Mouse (Mus musculus) embryonic facial prominence, embryonic 11.5 days (tissue): ENCODE results near the gene Hoxc13. TPM values are rescaled to one million over a fixed set of nuclear protein-coding genes. Genes with fewer than 3 reads are reported as not detected.

Experiments
- ATAC-seq: fragments of 200-750 bp; cut with Nextera tagmentation; replicated peaks from 2 replicates; pipeline ENCODE4 v1.8.0; 2017; ENCODE audit warnings: low read depth; ENCODE audit not compliant: insufficient number of reproducible peaks, low FRiP score, low TSS enrichment
- DNase-seq: peaks from one replicate; pipeline ENCODE4 v3.0.0-alpha.2; 2015; ENCODE audit warnings: low spot score
- H3K27ac ChIP-seq: fragments of 300-500 bp; sonication (generic); replicated peaks from 2 replicates; pipeline ENCODE4 v1.5.1; 2014; ENCODE audit warnings: mild to moderate bottlenecking, low read depth, low read length, control low read depth
- H3K27me3 ChIP-seq: fragments of 300-500 bp; sonication (generic); 2 replicates; pipeline ENCODE4 v1.6.1; 2014; ENCODE audit warnings: mild to moderate bottlenecking, low read length, moderate library complexity, mixed read lengths; ENCODE audit not compliant: control insufficient read depth, insufficient read depth
- H3K36me3 ChIP-seq: fragments of 300-500 bp; sonication (generic); replicated peaks from 2 replicates; pipeline ENCODE4 v1.6.1; 2014; ENCODE audit warnings: low read depth, mild to moderate bottlenecking, low read length, moderate library complexity, mixed read lengths; ENCODE audit not compliant: control insufficient read depth, insufficient read depth
- H3K4me1 ChIP-seq: fragments of 300-500 bp; sonication (generic); 2 replicates; pipeline ENCODE4 v1.6.1; 2014; ENCODE audit warnings: low read length, mixed read lengths; ENCODE audit not compliant: control insufficient read depth, insufficient read depth
- H3K4me2 ChIP-seq: fragments of 300-500 bp; sonication (generic); 2 replicates; pipeline ENCODE4 v1.6.1; 2014; ENCODE audit warnings: low read depth, mild to moderate bottlenecking, control low read depth, low read length, moderate library complexity
- H3K4me3 ChIP-seq: fragments of 300-500 bp; sonication (generic); 2 replicates; pipeline ENCODE4 v1.5.1; 2014; ENCODE audit warnings: low read depth, low read length, control low read depth
- H3K9ac ChIP-seq: fragments of 300-500 bp; sonication (generic); replicated peaks from 2 replicates; pipeline ENCODE4 v1.6.1; 2014; ENCODE audit warnings: mild to moderate bottlenecking, control low read depth, low read length
- H3K9me3 ChIP-seq: fragments of 300-500 bp; sonication (generic); replicated peaks from 2 replicates; pipeline ENCODE4 v1.6.1; 2016; ENCODE audit warnings: mild to moderate bottlenecking, low read length, inconsistent platforms, mixed read lengths; ENCODE audit not compliant: control insufficient read depth
- WGBS: fragments of 180-500 bp; shearing (Covaris S2); extraction: QIAGEN DNeasy Blood & Tissue Kit; methylation state at CpG from one replicate; pipeline ENCODE4 v1.1.7; 2014; 5-methylcytosine and 5-hydroxymethylcytosine counted together
- polyA plus RNA-seq: library from polyadenylated mRNA; unstranded; fragments of >200 nt; fragmentation: Nextera tagmentation; extraction: Ambion mirVana; gene quantifications from 2 replicates; pipeline ENCODE4 v1.2.1, GENCODE M21; 2014

The Hoxc13 gene
- polyA plus RNA-seq, 1 experiment from 2014 or later: 0.17 TPM

DNA sequence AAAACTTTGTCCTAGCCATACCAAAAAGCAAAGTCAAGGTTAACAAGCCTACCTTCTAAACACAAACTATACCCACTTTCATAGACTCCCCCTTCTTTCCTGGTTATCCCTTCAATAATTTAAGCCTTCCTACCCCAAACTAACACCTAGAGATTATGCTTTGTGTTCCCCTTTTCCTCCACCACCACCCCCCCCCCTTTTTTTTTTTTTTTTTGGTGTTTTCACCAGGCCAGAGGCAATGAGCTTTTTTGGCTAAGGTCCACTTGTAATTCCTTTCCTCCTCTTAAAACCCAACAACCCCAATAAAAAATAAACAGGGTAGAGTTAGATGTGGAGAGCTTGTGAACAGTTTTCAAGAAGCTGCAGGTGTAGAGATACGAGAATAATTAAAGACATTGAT lies 48.4 kb downstream of the Hoxc13 start:
- no peak overlapping the region for H3K4me3 ChIP-seq
- peaks cover 96% of the 10 kb centered on the region for H3K27me3 ChIP-seq
- no peaks in the 10 kb centered on the region for H3K4me1 ChIP-seq
- no peaks in the 10 kb centered on the region for H3K9me3 ChIP-seq
- no peak overlapping the region for H3K9ac ChIP-seq
- no peak overlapping the region for H3K27ac ChIP-seq
- WGBS: 39% methylated on average over 1 of the region's 1 CpGs
- no peak overlapping the region for H3K4me2 ChIP-seq
- ATAC-seq (no peak), DNase-seq (no peak)
- no peaks in the 10 kb centered on the region for H3K36me3 ChIP-seq

DNA sequence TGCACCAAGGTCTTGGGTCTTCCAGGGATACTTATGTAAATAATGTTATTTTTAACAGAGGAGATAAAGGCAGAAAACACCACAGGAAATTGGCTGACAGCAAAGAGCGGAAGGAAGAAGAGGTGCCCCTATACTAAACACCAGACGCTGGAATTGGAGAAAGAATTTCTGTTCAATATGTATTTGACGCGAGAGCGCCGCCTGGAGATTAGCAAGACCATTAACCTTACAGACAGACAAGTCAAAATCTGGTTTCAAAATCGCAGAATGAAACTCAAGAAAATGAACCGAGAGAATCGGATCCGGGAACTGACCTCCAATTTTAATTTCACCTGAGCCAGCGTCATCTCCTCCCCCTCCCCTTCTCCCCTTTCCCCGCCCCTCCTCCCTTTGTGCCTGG lies 49.8 kb downstream of the Hoxc13 start:
- Histone ChIP-seq H3K27me3 (peaks cover 94% of the 10 kb centered on the region), H3K27ac (no peak overlapping the region), H3K36me3 (no peaks in the 10 kb centered on the region), H3K9me3 (no peaks in the 10 kb centered on the region), H3K9ac (no peak overlapping the region), H3K4me3 (no peak overlapping the region), H3K4me1 (no peaks in the 10 kb centered on the region), H3K4me2 (no peak overlapping the region)
- ATAC-seq: no peak
- DNase-seq: no peak
- 1% methylated on average over 12 of the region's 12 CpGs for WGBS

DNA sequence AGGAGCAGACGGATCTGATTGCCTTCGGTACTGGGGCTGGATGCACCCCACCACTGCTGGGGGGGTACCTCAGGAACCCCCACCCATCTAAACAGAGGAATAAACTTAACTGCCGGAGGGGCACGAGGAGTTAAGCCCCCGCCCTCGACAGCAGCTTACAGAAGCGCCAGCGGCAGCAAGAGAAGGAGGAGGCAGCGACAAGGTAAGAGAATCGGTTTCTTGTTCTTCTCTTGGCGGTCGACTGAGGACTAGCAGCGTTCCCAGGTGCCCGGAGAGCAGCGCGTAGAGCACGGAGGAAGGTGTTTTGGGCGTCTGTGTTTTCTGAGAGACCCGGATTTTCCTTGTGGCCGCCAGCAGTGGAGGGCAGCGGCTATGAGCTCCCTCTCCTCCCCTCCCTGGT lies 51.4 kb downstream of the Hoxc13 start:
- Histone ChIP-seq H3K27ac (no peak overlapping the region), H3K4me3 (no peak overlapping the region)
- no peak for DNase-seq

DNA sequence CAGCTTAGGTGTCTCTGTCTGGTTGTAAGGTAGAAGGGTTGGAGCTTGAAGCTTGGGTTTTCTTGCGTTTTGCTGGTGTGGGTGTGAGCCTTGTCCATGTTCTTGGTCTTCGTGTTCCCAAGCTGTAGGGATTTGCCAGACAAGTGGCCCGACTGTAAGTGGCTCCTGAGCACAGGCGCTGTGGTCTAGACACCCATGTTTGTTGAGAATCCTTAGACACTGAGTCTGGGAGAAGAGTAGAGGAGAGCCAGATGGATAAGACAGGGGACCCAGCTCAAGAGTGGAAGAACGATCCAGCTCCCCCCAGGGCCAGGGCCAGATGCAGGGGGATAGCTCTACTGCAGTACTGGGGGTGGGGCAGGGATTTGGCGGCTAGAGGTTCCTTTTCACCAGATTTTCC lies 51.9 kb downstream of the Hoxc13 start:
- Histone ChIP-seq H3K4me3 (no peak overlapping the region), H3K9me3 (no peaks in the 10 kb centered on the region), H3K9ac (no peak overlapping the region), H3K4me1 (no peaks in the 10 kb centered on the region), H3K4me2 (no peak overlapping the region), H3K27ac (no peak overlapping the region), H3K36me3 (no peaks in the 10 kb centered on the region), H3K27me3 (peaks cover 94% of the 10 kb centered on the region)
- 2% methylated on average over 6 of the region's 6 CpGs for WGBS
- no peak for DNase-seq
- ATAC-seq: no peak

More for the DNA sequence above, 51.4 kb downstream of the Hoxc13 start:
- Histone ChIP-seq H3K4me2 (no peak overlapping the region), H3K36me3 (no peaks in the 10 kb centered on the region), H3K27me3 (peaks cover 94% of the 10 kb centered on the region), H3K9ac (no peak overlapping the region), H3K9me3 (no peaks in the 10 kb centered on the region), H3K4me1 (no peaks in the 10 kb centered on the region)
- under 1% methylated on average over 21 of the region's 21 CpGs for WGBS
- ATAC-seq: no peak

DNA sequence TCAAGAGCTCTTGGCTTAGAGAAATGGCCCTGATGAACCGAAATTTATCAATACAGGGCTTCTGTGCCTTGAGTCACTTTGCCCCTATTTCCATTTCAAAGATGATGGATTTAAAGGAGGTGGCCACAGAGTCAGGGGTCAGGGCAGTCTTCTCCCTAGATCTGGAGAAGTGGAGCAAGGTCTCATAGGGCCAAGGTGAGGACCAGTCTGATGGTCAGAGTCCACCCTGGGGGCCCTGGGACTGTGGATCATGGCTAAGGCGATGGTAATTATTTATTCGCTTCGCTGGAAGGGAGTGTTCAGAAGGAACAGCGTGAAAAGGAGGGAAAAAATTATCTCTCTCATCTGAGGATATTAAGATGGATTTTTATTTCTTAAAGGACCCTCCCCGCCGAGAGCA lies 54.1 kb downstream of the Hoxc13 start:
- H3K4me3 ChIP-seq: no peak overlapping the region
- H3K27me3 ChIP-seq: peaks cover 97% of the 10 kb centered on the region
- no peaks in the 10 kb centered on the region for H3K36me3 ChIP-seq
- H3K9ac ChIP-seq: no peak overlapping the region
- H3K4me1 ChIP-seq: no peaks in the 10 kb centered on the region
- DNase-seq (no peak), ATAC-seq (no peak)
- no peak overlapping the region for H3K4me2 ChIP-seq
- H3K27ac ChIP-seq: no peak overlapping the region
- WGBS: 5% methylated on average over 7 of the region's 7 CpGs
- H3K9me3 ChIP-seq: no peaks in the 10 kb centered on the region

DNA sequence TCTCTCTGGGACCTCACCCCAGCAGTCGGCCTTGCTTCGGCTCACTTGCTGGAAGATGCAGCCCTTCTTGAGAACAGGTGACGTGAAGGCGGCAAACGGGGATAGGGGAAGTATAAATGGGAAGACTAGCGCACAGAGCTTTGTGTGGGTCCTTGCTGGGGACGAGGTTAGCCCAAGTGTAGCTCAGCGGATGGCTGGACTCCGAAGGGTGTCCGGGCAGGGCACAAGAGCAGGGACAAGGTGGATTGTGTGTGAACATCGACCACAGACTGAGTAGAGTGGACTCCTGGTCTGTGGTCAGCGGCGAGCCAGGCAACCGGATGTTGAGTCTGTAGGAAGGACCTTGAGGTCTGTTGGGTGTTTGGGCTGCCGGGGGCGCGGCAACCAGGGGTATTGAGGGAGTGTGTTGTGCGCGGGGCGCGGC lies 54.8 kb downstream of the Hoxc13 start:
- H3K9ac ChIP-seq: no peak overlapping the region
- DNase-seq (no peak), ATAC-seq (no peak)
- H3K9me3 ChIP-seq: no peaks in the 10 kb centered on the region
- no peak overlapping the region for H3K4me3 ChIP-seq
- H3K4me2 ChIP-seq: no peak overlapping the region
- WGBS: 2% methylated on average over 21 of the region's 21 CpGs
- H3K36me3 ChIP-seq: no peaks in the 10 kb centered on the region
- H3K4me1 ChIP-seq: no peaks in the 10 kb centered on the region
- no peak overlapping the region for H3K27ac ChIP-seq
- peaks cover 98% of the 10 kb centered on the region for H3K27me3 ChIP-seq

DNA sequence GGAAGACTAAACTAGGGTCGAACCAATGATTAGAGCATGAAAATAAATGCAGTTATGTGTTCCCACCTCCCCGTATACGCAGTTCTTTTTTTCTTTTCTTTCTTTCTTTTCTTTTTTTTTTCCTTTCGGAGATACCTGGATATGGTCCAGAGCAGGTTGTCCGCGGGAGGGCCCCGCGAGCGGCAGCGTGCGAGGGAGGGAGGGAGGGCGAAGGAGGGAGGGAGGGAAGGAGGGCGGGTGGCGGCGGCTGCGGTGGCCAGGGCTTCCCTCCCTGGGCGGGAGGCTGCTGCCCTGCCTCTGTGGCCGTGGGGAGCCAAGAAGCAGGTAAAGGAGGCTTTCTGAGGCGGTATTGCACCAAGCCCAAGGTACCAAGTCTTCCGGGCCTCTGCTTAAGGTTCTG lies 55.3 kb downstream of the Hoxc13 start, which contains the start of gene Hoxc9:
Hoxc9 (plus strand) TSS at position 269 of the 400 bp plus-strand sequence.
- H3K9ac ChIP-seq: no peak within 1 kb of the TSS
- peaks cover 97% of the 10 kb centered on the region for H3K27me3 ChIP-seq
- H3K4me3 ChIP-seq: no peak within 1 kb of the TSS
- H3K36me3 ChIP-seq: no peaks in the 10 kb centered on the region
- no peaks in the 10 kb centered on the region for H3K9me3 ChIP-seq
- no peak for ATAC-seq
- H3K4me2 ChIP-seq: no peak within 1 kb of the TSS
- no peak for DNase-seq
- H3K27ac ChIP-seq: no peak within 1 kb of the TSS
- WGBS: 0% methylated on average over 13 of the region's 20 CpGs
- no peaks in the 10 kb centered on the region for H3K4me1 ChIP-seq

DNA sequence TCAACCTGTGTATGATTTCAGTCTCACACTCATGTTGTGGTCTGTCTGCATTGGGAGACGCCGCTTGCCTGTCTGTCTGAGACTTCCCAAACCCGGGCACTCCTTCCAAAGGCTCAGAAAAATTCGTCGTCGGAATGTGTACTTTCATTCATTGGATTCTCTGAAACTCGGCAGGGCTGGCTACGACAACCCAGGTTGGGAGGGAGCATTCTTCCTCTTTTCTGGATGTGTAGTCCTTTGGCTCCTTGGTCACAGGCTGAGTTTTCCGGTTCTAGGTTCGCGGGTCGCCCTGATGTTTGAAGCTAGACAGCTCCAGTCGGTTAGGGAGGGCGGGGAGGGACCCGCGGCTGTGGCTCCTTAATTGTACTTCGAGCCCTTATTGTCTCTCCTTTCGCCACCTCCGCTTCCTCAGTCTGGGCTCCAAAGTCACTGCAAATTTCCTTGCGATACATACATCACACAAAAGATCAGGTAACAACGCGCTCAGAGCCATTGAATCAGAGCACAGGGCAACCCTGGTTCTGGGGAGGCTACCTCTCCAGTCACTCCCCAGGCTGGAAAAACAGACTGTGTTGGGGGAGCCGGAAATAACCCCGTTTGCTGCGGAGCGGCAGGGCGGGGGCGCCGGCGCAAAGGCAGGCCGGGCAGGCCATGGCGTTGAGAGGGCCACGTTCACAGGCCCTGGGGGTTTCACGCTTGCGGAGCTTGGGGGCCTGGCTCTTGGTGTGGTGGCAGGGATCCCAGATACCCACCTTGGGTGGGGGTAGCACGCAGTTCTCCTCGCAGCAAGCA lies 55.9 kb downstream of the Hoxc13 start:
- no peak overlapping the region for H3K9ac ChIP-seq
- no peaks in the 10 kb centered on the region for H3K36me3 ChIP-seq
- no peak overlapping the region for H3K27ac ChIP-seq
- H3K9me3 ChIP-seq: no peaks in the 10 kb centered on the region
- peaks cover 4% of the 10 kb centered on the region for H3K4me1 ChIP-seq
- 1% methylated on average over 37 of the region's 37 CpGs for WGBS
- ATAC-seq (no peak), DNase-seq (no peak)
- H3K4me3 ChIP-seq: no peak overlapping the region
- H3K27me3 ChIP-seq: peaks cover 97% of the 10 kb centered on the region
- no peak overlapping the region for H3K4me2 ChIP-seq
